Mouse (Mus musculus): Measurements from ENCODE around the gene Piwil4. TPM values are rescaled to one million over a fixed set of nuclear protein-coding genes. Genes with fewer than 3 reads are reported as not detected.

Piwil4 gene
- polyA plus RNA-seq, 1 experiment, result not detected

GRCm38 (mm10) chr9:14764765-14765164, 24.2 kb upstream of the Piwil4 start:
- no peak overlapping the region for H3K4me3 ChIP-seq (ENCODE audit: insufficient read depth, low read length)
- H3K27ac ChIP-seq (ENCODE audit: insufficient read depth, low read length), result no peak overlapping the region
- no peak for TF ChIP-seq POLR2A (IDR thresholded peaks at IDR 0.05; ENCODE audit: extremely low read depth, insufficient read depth, low read length)
- peak; percentile 50 for TF ChIP-seq CTCF (IDR thresholded peaks at IDR 0.05; ENCODE audit: extremely low read depth, insufficient read depth, low read length)
- no peaks in the 10 kb centered on the region for H3K4me1 ChIP-seq (ENCODE audit: control insufficient read depth, insufficient read depth, low read length)

GRCm38 (mm10) chr9:14759261-14759660, 18.7 kb upstream of the Piwil4 start:
- H3K4me1 ChIP-seq (ENCODE audit: control insufficient read depth, insufficient read depth, low read length), result no peaks in the 10 kb centered on the region
- H3K4me3 ChIP-seq (ENCODE audit: insufficient read depth, low read length), result no peak overlapping the region
- H3K27ac ChIP-seq (ENCODE audit: insufficient read depth, low read length), result no peak overlapping the region
- TF ChIP-seq CTCF (IDR thresholded peaks at IDR 0.05; ENCODE audit: extremely low read depth, insufficient read depth, low read length) (no peak), POLR2A (IDR thresholded peaks at IDR 0.05; ENCODE audit: extremely low read depth, insufficient read depth, low read length) (no peak)

GRCm38 (mm10) chr9:14758590-14758989, 18.1 kb upstream of the Piwil4 start:
- TF ChIP-seq CTCF (IDR thresholded peaks at IDR 0.05; ENCODE audit: extremely low read depth, insufficient read depth, low read length), result no peak
- no peak for TF ChIP-seq POLR2A (IDR thresholded peaks at IDR 0.05; ENCODE audit: extremely low read depth, insufficient read depth, low read length)
- Histone ChIP-seq H3K4me1 (ENCODE audit: control insufficient read depth, insufficient read depth, low read length) (no peaks in the 10 kb centered on the region), H3K27ac (ENCODE audit: insufficient read depth, low read length) (no peak overlapping the region), H3K4me3 (ENCODE audit: insufficient read depth, low read length) (no peak overlapping the region)

- H3K4me1 ChIP-seq (ENCODE audit: control insufficient read depth, insufficient read depth, low read length), result no peaks in the 10 kb centered on the region
- H3K4me3 ChIP-seq (ENCODE audit: insufficient read depth, low read length), result no peak overlapping the region
- H3K27ac ChIP-seq (ENCODE audit: insufficient read depth, low read length), result no peak overlapping the region
- TF ChIP-seq CTCF (IDR thresholded peaks at IDR 0.05; ENCODE audit: extremely low read depth, insufficient read depth, low read length) (no peak), POLR2A (IDR thresholded peaks at IDR 0.05; ENCODE audit: extremely low read depth, insufficient read depth, low read length) (no peak)
Measured at GRCm38 (mm10) chr9:14754469-14754868, 13.9 kb upstream of the Piwil4 start.

- TF ChIP-seq CTCF (IDR thresholded peaks at IDR 0.05; ENCODE audit: extremely low read depth, insufficient read depth, low read length) (no peak), POLR2A (IDR thresholded peaks at IDR 0.05; ENCODE audit: extremely low read depth, insufficient read depth, low read length) (no peak)
- Histone ChIP-seq H3K27ac (ENCODE audit: insufficient read depth, low read length) (no peak overlapping the region), H3K4me3 (ENCODE audit: insufficient read depth, low read length) (no peak overlapping the region)
Measured at GRCm38 (mm10) chr9:14753947-14754346, 13.4 kb upstream of the Piwil4 start.

GRCm38 (mm10) chr9:14752001-14752522, 11.5 kb upstream of the Piwil4 start, which contains the start of gene Fut4:
Gene Fut4 (minus strand): TSS chr9:14752393.
- no peak for TF ChIP-seq CTCF (IDR thresholded peaks at IDR 0.05; ENCODE audit: extremely low read depth, insufficient read depth, low read length)
- no peak for TF ChIP-seq POLR2A (IDR thresholded peaks at IDR 0.05; ENCODE audit: extremely low read depth, insufficient read depth, low read length)
- Histone ChIP-seq H3K27ac (ENCODE audit: insufficient read depth, low read length) (no peak within 1 kb of the TSS), H3K4me3 (ENCODE audit: insufficient read depth, low read length) (peak within 1 kb of the TSS; percentile 18), H3K4me1 (ENCODE audit: control insufficient read depth, insufficient read depth, low read length) (no peaks in the 10 kb centered on the region)

More at GRCm38 (mm10) chr9:14753947-14754346, 13.4 kb upstream of the Piwil4 start:
- no peaks in the 10 kb centered on the region for H3K4me1 ChIP-seq (ENCODE audit: control insufficient read depth, insufficient read depth, low read length)

- TF ChIP-seq CTCF (IDR thresholded peaks at IDR 0.05; ENCODE audit: extremely low read depth, insufficient read depth, low read length) (no peak), POLR2A (IDR thresholded peaks at IDR 0.05; ENCODE audit: extremely low read depth, insufficient read depth, low read length) (no peak)
- Histone ChIP-seq H3K4me3 (ENCODE audit: insufficient read depth, low read length) (peak overlapping the region; percentile 18), H3K27ac (ENCODE audit: insufficient read depth, low read length) (no peak overlapping the region), H3K4me1 (ENCODE audit: control insufficient read depth, insufficient read depth, low read length) (no peaks in the 10 kb centered on the region)
Measured at GRCm38 (mm10) chr9:14751503-14752000, 11.0 kb upstream of the Piwil4 start.

GRCm38 (mm10) chr9:14750901-14751502, 10.5 kb upstream of the Piwil4 start:
- Histone ChIP-seq H3K4me3 (ENCODE audit: insufficient read depth, low read length) (peak overlapping the region; percentile 18; the same call in 1 of the 2 replicates), H3K27ac (ENCODE audit: insufficient read depth, low read length) (no peak overlapping the region), H3K4me1 (ENCODE audit: control insufficient read depth, insufficient read depth, low read length) (no peaks in the 10 kb centered on the region)
- no peak for TF ChIP-seq CTCF (IDR thresholded peaks at IDR 0.05; ENCODE audit: extremely low read depth, insufficient read depth, low read length)
- TF ChIP-seq POLR2A (IDR thresholded peaks at IDR 0.05; ENCODE audit: extremely low read depth, insufficient read depth, low read length), result no peak

- TF ChIP-seq CTCF (IDR thresholded peaks at IDR 0.05; ENCODE audit: extremely low read depth, insufficient read depth, low read length) (no peak), POLR2A (IDR thresholded peaks at IDR 0.05; ENCODE audit: extremely low read depth, insufficient read depth, low read length) (no peak)
- no peak overlapping the region for H3K4me3 ChIP-seq (ENCODE audit: insufficient read depth, low read length)
- H3K4me1 ChIP-seq (ENCODE audit: control insufficient read depth, insufficient read depth, low read length), result no peaks in the 10 kb centered on the region
- H3K27ac ChIP-seq (ENCODE audit: insufficient read depth, low read length), result no peak overlapping the region
Measured at GRCm38 (mm10) chr9:14739498-14740150, 909 bp downstream of the Piwil4 start.

Data from cortical plate, adult 2 months (tissue).